Comparison of ENCODE assay signal across 11 mouse cellular contexts in the genomic region with DNA sequence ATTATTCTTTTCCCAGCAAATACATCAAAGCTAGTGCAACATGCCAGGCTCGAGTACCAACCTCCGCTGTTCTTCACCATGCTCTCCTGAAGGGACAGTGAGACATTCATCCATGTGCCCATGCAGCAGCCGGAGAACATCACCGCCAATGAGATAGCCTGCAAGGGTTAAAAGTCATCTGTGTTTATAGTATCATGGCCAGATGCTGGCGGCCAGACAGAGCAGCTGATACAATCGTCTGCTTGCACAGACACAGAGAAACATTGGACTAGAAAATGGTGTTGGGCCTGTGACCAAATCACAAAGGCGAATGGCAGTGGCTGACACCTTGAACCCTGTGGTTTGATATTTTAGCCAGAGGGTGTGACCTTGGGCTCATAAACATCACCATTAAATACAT.
"Had no signal": no experiment of that assay in that cellular context is flagged by ENCODE, and none has a peak within 500 bp of the region (broad histone marks: within the 10 kb centered on the region; RNA-seq: fewer than 3 reads in every experiment).

No protein-coding gene starts in this region.

- DNase-seq: kidney, adult 9 months; midbrain, embryonic 14.5 days; right cerebral cortex, adult 18-20 months; right cerebral cortex, postnatal 25 days; thymus, postnatal 36 days had no signal

- H3K27ac ChIP-seq: kidney, postnatal 0 days; limb, embryonic 15.5 days; liver, embryonic 12.5 days; midbrain, embryonic 10.5 days; neural tube, embryonic 13.5 days had no signal

- H3K9ac ChIP-seq: limb, embryonic 15.5 days; liver, embryonic 12.5 days; neural tube, embryonic 13.5 days had no signal

- H3K4me2 ChIP-seq: limb, embryonic 15.5 days; liver, embryonic 12.5 days; neural tube, embryonic 13.5 days had no signal

- H3K36me3 ChIP-seq: limb, embryonic 15.5 days; liver, embryonic 12.5 days; midbrain, embryonic 10.5 days; neural tube, embryonic 13.5 days had no signal

- H3K4me1 ChIP-seq: limb, embryonic 15.5 days; liver, embryonic 12.5 days; midbrain, embryonic 10.5 days; neural tube, embryonic 13.5 days had no signal

- H3K9me3 ChIP-seq: limb, embryonic 15.5 days; liver, embryonic 12.5 days; midbrain, embryonic 10.5 days; neural tube, embryonic 13.5 days had no signal

- H3K27me3 ChIP-seq: limb, embryonic 15.5 days; liver, embryonic 12.5 days; neural tube, embryonic 13.5 days had no signal

- H3K4me3 ChIP-seq: limb, embryonic 15.5 days; liver, embryonic 12.5 days; midbrain, embryonic 10.5 days; neural tube, embryonic 13.5 days had no signal

- ATAC-seq: intestine, embryonic 16.5 days; liver, embryonic 12.5 days had no signal
